Mouse (Mus musculus) embryonic fibroblast, embryonic 13.5 days (primary cell): Measurements from ENCODE around the gene Tmem88. TPM values are rescaled to one million over a fixed set of nuclear protein-coding genes. Genes with fewer than 3 reads are reported as not detected.

ENCODE experiments used
- H3K27ac ChIP-seq: 2 replicates; pipeline ENCODE4 v1.5.1; 2012; ENCODE audit warnings: low read length, control low read depth, inconsistent platforms; ENCODE audit not compliant: insufficient read depth
- H3K4me1 ChIP-seq: 2 replicates; pipeline ENCODE4 v1.6.1; 2011; ENCODE audit warnings: low read length; ENCODE audit not compliant: control insufficient read depth, insufficient read depth
- H3K4me3 ChIP-seq: 2 replicates; pipeline ENCODE4 v1.5.1; 2011; ENCODE audit warnings: mild to moderate bottlenecking, control low read depth, low read length; ENCODE audit not compliant: insufficient read depth
- CTCF ChIP-seq: IDR thresholded peaks from 2 replicates; pipeline ENCODE4 v1.5.1; 2011; ENCODE audit warnings: mild to moderate bottlenecking, control low read depth, low read length, moderate library complexity, borderline replicate concordance; ENCODE audit not compliant: insufficient read depth
- POLR2A ChIP-seq: IDR thresholded peaks from 2 replicates; pipeline ENCODE4 v1.6.1; 2011; ENCODE audit warnings: low read depth, mild to moderate bottlenecking, control low read depth, low read length, moderate library complexity
- polyA plus RNA-seq: library from polyadenylated mRNA; stranded (reverse); fragments of >200 nt; gene quantifications from 2 replicates; pipeline ENCODE4 v1.2.4, GENCODE M21; 2011; ENCODE audit warnings: low read depth; ENCODE audit not compliant: missing spikeins, insufficient read length

Gene Tmem88
- polyA plus RNA-seq, 1 experiment = 9.1 TPM

DNA sequence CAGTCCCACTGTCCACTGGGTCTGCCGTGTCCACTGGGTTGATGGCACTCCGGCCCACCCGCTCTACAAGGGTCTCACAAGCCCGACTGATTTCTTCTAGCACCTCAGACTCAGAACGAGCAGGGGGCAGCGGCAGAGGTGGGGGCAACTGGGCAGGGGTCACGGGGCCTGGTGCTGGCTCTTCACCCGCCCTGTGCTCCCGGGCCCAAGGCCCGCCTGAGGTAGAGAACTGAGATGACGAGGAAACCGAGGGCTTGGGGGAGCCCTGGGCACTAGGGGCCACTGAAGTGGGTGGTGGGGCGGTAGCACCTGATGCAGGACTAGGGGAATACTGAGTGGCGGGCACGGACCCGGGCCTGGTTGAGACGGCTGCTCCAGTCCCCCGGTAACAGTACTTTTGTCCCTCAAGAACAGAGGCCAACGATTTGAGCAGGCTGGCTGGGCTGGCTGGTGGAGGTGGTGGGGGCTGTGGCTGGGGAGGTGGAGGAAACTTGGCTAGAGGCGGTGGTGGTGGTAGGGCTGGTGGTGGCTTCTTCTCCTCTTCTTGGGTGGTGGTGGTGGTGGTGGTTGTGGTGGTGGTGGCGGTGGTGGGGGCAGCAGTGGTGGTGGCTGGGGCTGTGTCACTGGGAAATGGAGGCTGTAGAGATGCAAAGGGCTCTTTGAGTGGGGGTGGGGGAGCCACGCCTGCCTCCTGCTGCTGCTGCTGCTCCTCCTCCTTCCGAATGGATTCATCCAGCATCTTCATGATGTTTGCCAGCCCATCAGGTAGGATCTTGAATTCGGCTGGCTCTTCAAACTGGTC lies 6.8 kb upstream of the Tmem88 start:
- H3K4me3 ChIP-seq = no peak overlapping the region
- H3K4me1 ChIP-seq = peaks cover 3% of the 10 kb centered on the region
- no peak overlapping the region for H3K27ac ChIP-seq
- TF ChIP-seq POLR2A (no peak), CTCF (no peak)

DNA sequence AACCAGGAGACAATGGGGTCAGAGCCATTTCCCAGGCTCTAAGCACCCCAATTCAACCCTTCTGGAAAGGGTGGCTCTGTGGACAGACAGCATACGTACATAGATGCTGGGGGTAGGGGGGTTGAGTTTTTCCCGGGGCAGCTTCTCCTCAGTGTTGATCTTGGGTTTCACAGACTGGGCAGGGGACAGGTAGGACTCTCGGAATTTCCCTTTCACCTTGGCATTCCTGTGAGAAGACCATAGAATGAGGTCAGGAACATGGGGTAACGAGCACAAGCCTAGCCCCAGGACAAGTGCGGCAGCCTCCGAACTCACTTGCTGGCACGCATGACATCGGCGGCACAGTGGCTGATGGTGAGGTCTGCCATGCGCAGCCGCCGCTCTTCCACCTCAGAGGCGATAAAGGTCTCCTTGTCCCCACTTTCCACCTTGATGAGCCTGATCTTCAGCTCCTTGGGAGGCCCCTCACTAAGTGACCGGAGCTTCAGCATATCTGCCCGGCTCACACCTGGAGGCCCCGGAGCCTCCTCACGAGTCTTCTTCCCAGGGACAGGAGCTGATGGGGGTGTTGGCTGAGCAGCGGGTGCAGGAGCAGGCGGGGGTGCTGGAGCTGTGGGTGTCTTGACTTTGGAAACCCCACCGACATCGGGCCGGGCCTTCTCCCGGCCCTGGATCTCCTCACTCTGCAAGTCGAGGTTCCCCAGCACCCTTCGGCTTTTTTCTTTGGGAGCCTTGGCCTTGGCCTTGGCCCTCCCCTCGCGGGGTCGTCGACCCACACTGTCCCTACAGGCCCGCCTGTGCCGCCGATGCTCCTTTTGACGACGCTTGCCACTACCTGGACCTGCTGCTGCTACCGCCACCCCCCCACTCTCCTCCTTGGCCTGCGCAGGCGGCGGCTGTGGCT lies 5.9 kb upstream of the Tmem88 start:
- H3K4me3 ChIP-seq = no peak overlapping the region
- no peak overlapping the region for H3K27ac ChIP-seq
- H3K4me1 ChIP-seq = peaks cover 4% of the 10 kb centered on the region
- no peak for TF ChIP-seq CTCF
- TF ChIP-seq POLR2A = no peak

- no peak overlapping the region for H3K4me3 ChIP-seq
- H3K4me1 ChIP-seq = peaks cover 4% of the 10 kb centered on the region; the same call in 1 of the 2 replicates
- TF ChIP-seq CTCF = no peak
- no peak for TF ChIP-seq POLR2A
These were observed 4.0 kb upstream of the Tmem88 start for GRCm38 (mm10) chr11:69401987-69402386.

DNA sequence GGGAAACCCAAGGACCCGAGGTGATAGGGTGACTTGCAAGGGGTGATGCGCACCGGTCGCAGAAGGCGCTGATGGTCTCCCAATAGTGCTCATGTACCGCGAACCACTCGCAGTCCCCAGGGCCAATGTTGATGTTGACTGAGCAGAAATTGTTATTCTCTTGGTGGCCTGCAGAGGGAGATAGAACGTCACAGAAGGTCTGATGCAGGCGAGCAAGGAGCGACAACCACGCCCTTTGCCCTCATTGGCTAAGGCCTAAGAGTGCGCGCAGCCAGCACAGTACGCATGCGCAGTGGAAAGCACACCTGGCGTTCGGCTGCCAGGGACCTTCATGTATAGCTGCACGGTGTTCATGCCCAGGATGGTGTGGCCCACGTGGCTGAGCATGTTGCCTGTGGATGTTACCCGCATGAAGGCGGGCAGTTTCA lies 3.2 kb upstream of the Tmem88 start:
- H3K4me1 ChIP-seq = peaks cover 4% of the 10 kb centered on the region; the same call in 1 of the 2 replicates
- no peak overlapping the region for H3K4me3 ChIP-seq
- no peak; the same call in 1 of the 2 replicates for TF ChIP-seq POLR2A
- TF ChIP-seq CTCF = peak; percentile 83
- no peak overlapping the region for H3K27ac ChIP-seq

More at GRCm38 (mm10) chr11:69401987-69402386, 4.0 kb upstream of the Tmem88 start:
- H3K27ac ChIP-seq = no peak overlapping the region

DNA sequence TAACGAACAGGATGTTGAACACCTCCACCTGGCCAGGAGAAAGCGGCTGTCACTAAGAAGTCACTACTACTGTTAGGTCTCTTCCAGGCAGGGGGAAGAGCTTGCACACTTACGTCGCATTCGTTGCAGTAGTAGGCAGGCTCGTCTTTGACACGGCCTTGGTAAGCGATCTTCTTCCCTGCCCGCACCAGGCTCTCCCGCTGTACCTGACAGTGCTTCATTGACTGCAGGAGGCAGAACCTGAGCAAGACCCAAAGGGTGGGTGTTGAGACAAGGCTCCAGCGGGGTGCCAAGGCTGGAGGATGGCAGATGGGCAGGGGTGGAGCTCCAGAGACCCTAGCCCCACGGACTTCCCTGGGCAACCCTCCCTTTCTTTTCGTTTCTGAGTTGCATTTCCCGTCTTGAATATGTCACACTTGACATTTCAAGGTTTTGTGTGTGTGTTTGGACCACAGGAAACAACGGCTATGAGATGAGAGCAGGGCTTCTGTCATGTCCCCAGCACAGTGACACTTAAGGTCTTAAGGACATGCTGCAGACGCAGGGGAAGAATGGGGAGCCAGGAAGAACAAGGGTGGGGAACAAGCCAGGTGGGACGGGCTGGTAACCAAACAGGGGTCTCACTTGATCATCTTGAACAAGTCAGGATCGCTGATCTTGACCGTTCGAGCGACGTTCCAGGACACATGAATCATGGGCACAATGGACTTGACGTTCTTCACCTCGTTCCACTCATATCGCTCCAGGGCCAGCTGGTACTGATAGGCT lies 2.2 kb upstream of the Tmem88 start:
- Histone ChIP-seq H3K4me3 (no peak overlapping the region), H3K27ac (no peak overlapping the region)

GRCm38 (mm10) chr11:69399201-69400082 lies 1.4 kb upstream of the Tmem88 start:
- Histone ChIP-seq H3K4me3 (no peak overlapping the region), H3K4me1 (peaks cover 4% of the 10 kb centered on the region; the same call in 1 of the 2 replicates)

More for the DNA sequence above, 2.2 kb upstream of the Tmem88 start:
- TF ChIP-seq CTCF (no peak), POLR2A (no peak)
- peaks cover 4% of the 10 kb centered on the region; the same call in 1 of the 2 replicates for H3K4me1 ChIP-seq

DNA sequence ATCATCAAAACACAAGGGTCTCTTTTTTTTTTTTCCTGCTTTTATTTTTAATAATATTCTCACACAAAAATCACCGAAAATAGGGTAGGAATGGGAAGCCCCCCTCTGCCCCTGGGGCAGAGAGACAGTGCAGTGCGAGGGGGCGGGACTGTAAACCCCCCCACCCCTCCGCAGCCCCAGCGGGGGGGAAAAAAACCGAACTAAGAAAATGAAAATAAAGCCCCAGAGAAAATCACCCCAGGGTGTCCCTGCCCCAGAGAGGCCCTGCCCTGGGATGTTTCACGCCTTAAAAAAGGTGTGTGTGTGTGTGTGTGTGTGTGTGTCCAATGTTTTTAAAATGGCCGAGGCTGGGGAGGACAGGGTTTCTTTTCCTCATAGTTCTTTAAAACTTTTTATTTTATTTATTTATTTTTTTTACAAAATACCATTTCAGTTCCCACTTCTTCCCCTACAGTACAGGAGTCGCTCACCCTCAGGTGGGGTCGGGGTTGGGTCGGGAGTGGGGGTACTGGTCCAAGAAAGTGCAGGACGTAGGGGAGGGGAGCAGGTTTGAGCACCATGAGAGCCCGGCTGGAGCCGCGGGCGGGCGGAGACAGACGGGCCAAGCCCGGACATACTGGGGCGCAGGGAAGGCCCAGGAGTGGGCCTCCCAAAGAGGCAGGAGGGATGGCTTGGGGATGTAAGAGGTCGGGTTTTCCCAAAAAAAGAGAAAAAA lies 609 bp upstream of the Tmem88 start:
- H3K4me3 ChIP-seq = no peak overlapping the region
- TF ChIP-seq POLR2A (no peak), CTCF (no peak)
- H3K4me1 ChIP-seq = peaks cover 4% of the 10 kb centered on the region; the same call in 1 of the 2 replicates
- 0 out of 2 replicates have a peak overlapping the region, but pooled peaks have one; percentile 94 for H3K27ac ChIP-seq

More at GRCm38 (mm10) chr11:69399201-69400082, 1.4 kb upstream of the Tmem88 start:
- TF ChIP-seq CTCF (no peak), POLR2A (no peak)
- no peak overlapping the region for H3K27ac ChIP-seq

- TF ChIP-seq POLR2A (no peak), CTCF (no peak)
- peaks cover 4% of the 10 kb centered on the region; the same call in 1 of the 2 replicates for H3K4me1 ChIP-seq
- peak overlapping the region; percentile 94 for H3K27ac ChIP-seq
- peak overlapping the region; percentile 85 for H3K4me3 ChIP-seq
These were observed 415 bp downstream of the Tmem88 start for GRCm38 (mm10) chr11:69397581-69398057.
